Mouse (Mus musculus) adrenal gland, adult 10 weeks (tissue): ENCODE measurements around the gene Gpr176. TPM values are rescaled to one million over a fixed set of nuclear protein-coding genes. Genes with fewer than 3 reads are reported as not detected.

Experiments
- polyA plus RNA-seq: library from polyadenylated mRNA; stranded (reverse); fragments of 350-450 nt; fragmentation: Illumina TruSeq; extraction: RNeasy Lipid Tissue Mini Kit (QIAGEN cat#74804); gene quantifications from one replicate; pipeline ENCODE4 v1.2.3, GENCODE M21; 2014; ENCODE audit warnings: low read depth, low replicate concordance

Gene Gpr176
- polyA plus RNA-seq = 3.1 TPM

DNA sequence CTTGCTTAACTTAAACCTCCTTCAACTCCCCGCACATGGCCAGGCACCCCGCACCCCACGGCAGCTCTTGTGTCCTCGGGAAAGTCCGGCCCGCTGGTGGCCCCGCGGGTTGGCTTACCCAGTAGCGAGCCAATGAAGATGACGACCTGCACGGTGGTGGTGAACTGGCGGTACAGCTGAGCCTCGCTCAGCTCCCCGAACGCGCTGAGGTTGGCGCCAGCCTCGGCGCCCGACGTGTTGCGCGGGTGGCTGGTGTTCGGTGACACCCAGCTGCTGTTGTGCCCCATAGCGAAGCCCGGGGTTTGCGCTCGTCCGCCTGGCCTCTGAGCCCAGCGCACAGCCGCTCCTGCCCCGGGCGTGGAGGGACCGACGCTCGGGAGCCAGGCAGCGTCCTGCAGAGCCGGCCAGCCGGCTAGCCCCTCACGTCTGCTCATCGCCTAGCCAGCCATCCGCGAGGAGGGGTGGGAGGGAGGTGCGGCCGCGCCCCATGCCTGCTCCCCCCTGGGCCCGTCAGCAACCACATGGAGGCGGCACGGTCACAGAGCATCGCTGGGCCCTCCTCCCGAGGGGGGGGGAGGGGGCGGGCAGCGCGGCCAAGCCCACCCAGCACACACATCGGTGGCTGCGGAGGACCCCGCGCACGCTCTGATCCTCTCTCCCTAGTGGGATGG, at the start of gene Gpr176:
Gene Gpr176, minus strand, starts transcription at position 519 of the 671 bp plus-strand sequence.

DNA sequence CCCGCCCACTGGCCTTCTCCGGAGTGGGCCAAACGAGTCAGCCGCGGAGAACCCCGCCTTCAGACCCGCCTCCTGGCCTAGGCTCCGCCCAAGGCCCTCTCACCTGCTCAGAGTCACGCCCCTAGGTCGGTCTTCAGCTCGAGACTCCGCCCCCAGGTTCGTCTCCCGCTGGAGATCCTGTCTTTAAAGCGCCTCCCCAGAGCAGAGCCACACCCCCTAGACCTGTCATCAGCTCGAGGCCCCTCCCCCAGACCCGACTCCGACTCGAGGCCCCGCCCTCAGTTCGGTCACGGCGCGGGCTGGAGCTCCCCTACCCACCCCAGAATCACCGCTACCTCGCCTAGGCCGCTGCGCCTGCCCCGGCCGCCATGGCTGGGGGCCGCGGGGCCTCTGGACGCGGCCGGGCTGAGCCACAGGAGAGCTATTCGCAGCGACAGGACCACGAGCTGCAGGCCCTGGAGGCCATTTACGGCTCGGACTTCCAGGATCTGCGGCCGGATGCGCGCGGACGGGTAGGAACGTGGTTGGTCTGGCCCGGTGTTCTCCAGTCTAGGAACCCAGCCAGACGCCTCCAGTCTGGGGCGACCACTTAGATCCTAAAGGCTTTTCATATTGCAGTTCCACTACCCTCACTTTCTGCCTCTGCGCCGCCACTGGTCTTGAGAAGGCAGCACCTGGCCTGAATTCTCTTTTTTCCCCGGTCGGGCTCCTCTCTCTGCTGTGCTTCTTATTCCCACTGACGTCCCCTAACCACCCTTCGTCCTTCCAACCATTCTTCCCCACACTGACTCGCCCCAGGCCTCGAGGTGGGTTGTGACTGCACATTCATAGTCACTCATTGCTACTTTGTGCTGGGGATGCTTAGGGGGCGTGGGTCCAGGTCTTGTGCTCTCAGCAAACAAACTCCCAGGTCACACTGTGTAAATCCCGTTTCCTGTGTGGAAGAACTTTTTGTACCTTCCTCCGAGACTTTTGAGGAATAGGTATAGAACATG, 15.4 kb upstream of the Gpr176 start, which contains the start of gene Eif2ak4:
Gene Eif2ak4, plus strand, starts transcription at position 278 of the 995 bp plus-strand sequence.

DNA sequence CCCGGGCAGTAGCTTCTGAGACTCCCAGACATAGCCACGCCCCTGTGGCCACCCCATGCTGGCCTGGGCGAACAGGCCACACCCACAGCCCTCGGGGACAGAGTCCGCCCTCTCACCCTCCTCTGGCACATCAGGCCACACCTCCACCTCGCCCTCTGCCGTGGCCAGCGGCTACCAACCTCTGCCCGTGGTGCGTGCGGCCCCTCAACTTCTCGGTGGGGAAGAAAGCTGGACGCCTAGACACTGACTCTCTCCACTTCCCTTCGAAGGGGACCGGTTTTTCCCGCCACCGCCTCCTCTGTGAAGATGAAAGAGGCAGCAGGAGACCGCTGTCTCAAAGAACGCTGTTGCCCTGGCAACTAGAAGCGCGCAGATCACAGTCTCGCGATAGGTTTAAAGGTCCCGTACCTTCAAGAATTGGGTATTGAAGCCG, 116.6 kb downstream of the Gpr176 start, which contains the start of gene Fsip1:
Gene Fsip1, minus strand, starts transcription at position 346 of the 433 bp plus-strand sequence.

Other genes with a start within 250 kb of the Gpr176 start
- 1.2 TPM for gene Fsip1, start 116.5 kb downstream of the Gpr176 start, polyA plus RNA-seq
- gene Eif2ak4, start 15.2 kb upstream of the Gpr176 start, polyA plus RNA-seq = 14.9 TPM
- 216 TPM for gene Srp14, start 106.3 kb upstream of the Gpr176 start, polyA plus RNA-seq
- gene Bmf, start 176.3 kb upstream of the Gpr176 start, polyA plus RNA-seq = 3.0 TPM
- gene Bub1b, start 224.8 kb upstream of the Gpr176 start, polyA plus RNA-seq = 3.8 TPM